Mouse (Mus musculus) stomach, embryonic 16.5 days (tissue): ENCODE measurements around the gene Dgka. TPM values are rescaled to one million over a fixed set of nuclear protein-coding genes. Genes with fewer than 3 reads are reported as not detected.
"Not testable (repeated sequence)": the region's sequence is repeated elsewhere in the genome, so short reads cannot be mapped to it uniquely, and the experiment has no call there.

Experiments used
- ATAC-seq: fragments of 200-750 bp; cut with Nextera tagmentation; 2 replicates; pipeline ENCODE4 v1.8.0; 2017; ENCODE audit warnings: moderate number of reproducible peaks, moderate TSS enrichment; ENCODE audit not compliant: insufficient read depth, low FRiP score
- H3K27ac ChIP-seq: fragments of 300-500 bp; sonication (generic); 2 replicates; pipeline ENCODE4 v1.5.1; 2014; ENCODE audit warnings: low read length
- H3K27me3 ChIP-seq: fragments of 300-500 bp; sonication (generic); 2 replicates; pipeline ENCODE4 v1.6.1; 2014; ENCODE audit warnings: low read length, control low read depth, mixed read lengths; ENCODE audit not compliant: control insufficient read depth, insufficient read depth
- H3K36me3 ChIP-seq: fragments of 300-500 bp; sonication (generic); 2 replicates; pipeline ENCODE4 v1.6.1; 2014; ENCODE audit warnings: low read length; ENCODE audit not compliant: control insufficient read depth, insufficient read depth
- H3K4me1 ChIP-seq: fragments of 300-500 bp; sonication (generic); 2 replicates; pipeline ENCODE4 v1.6.1; 2014; ENCODE audit warnings: low read length, control low read depth, mixed read lengths; ENCODE audit not compliant: control insufficient read depth, insufficient read depth
- H3K4me2 ChIP-seq: fragments of 300-500 bp; sonication (generic); 2 replicates; pipeline ENCODE4 v1.6.1; 2014; ENCODE audit warnings: low read depth, low read length, mixed read lengths
- H3K4me3 ChIP-seq: fragments of 300-500 bp; sonication (generic); replicated peaks from 2 replicates; pipeline ENCODE4 v1.5.1; 2014; ENCODE audit warnings: mild to moderate bottlenecking, low read length
- H3K9ac ChIP-seq: fragments of 300-500 bp; sonication (generic); 2 replicates; pipeline ENCODE4 v1.6.1; 2014; ENCODE audit warnings: low read length
- H3K9me3 ChIP-seq: fragments of 300-500 bp; sonication (generic); replicated peaks from 2 replicates; pipeline ENCODE4 v1.6.1; 2016; ENCODE audit warnings: low read length, control low read depth; ENCODE audit not compliant: control insufficient read depth
- WGBS: fragments of 180-500 bp; shearing (Covaris S2); extraction: QIAGEN DNeasy Blood & Tissue Kit; methylation state at CpG from one replicate; pipeline ENCODE4 v1.1.7; 2014; 5-methylcytosine and 5-hydroxymethylcytosine counted together
- polyA plus RNA-seq: library from polyadenylated mRNA; unstranded; fragments of >200 nt; fragmentation: Nextera tagmentation; extraction: Ambion mirVana; gene quantifications from 2 replicates; pipeline ENCODE4 v1.2.1, GENCODE M21; 2015

The Dgka gene
- polyA plus RNA-seq, 1 experiment from 2014 or later, result 28.2 TPM

GRCm38 (mm10) chr10:128743235-128743634 is 1.4 kb downstream of the Dgka start:
- H3K4me3 ChIP-seq, result peak overlapping the region; percentile 77
- H3K27me3 ChIP-seq, result no peaks in the 10 kb centered on the region
- peaks cover 20% of the 10 kb centered on the region for H3K4me1 ChIP-seq
- no peak for ATAC-seq
- WGBS, result 5% methylated on average over 7 of the region's 7 CpGs
- no peaks in the 10 kb centered on the region for H3K36me3 ChIP-seq
- H3K9me3 ChIP-seq, result no peaks in the 10 kb centered on the region
- peak overlapping the region; percentile 85 for H3K27ac ChIP-seq
- peak overlapping the region; percentile 91 for H3K9ac ChIP-seq
- H3K4me2 ChIP-seq, result peak overlapping the region; percentile 73

GRCm38 (mm10) chr10:128742616-128743015 is 2.0 kb downstream of the Dgka start:
- 18% methylated on average over 4 of the region's 4 CpGs for WGBS
- peak overlapping the region; percentile 85 for H3K27ac ChIP-seq
- H3K9ac ChIP-seq, result peak overlapping the region; percentile 91

GRCm38 (mm10) chr10:128740296-128740695 is 4.4 kb downstream of the Dgka start:
- no peak overlapping the region for H3K4me2 ChIP-seq
- no peaks in the 10 kb centered on the region for H3K36me3 ChIP-seq
- ATAC-seq, result no peak
- H3K4me1 ChIP-seq, result peaks cover 22% of the 10 kb centered on the region
- no peaks in the 10 kb centered on the region for H3K27me3 ChIP-seq
- no peak overlapping the region for H3K27ac ChIP-seq
- no peak overlapping the region for H3K4me3 ChIP-seq
- 53% methylated on average over 2 of the region's 2 CpGs for WGBS
- H3K9ac ChIP-seq, result no peak overlapping the region
- H3K9me3 ChIP-seq, result no peaks in the 10 kb centered on the region

More at GRCm38 (mm10) chr10:128742616-128743015, 2.0 kb downstream of the Dgka start:
- no peaks in the 10 kb centered on the region for H3K9me3 ChIP-seq
- no peaks in the 10 kb centered on the region for H3K27me3 ChIP-seq
- peak overlapping the region; percentile 73 for H3K4me2 ChIP-seq
- no peaks in the 10 kb centered on the region for H3K36me3 ChIP-seq
- ATAC-seq, result peak; percentile 39; the same call in 1 of the 2 replicates
- peak overlapping the region; percentile 77 for H3K4me3 ChIP-seq
- peaks cover 21% of the 10 kb centered on the region for H3K4me1 ChIP-seq

GRCm38 (mm10) chr10:128737435-128737834 is 7.2 kb downstream of the Dgka start:
- Histone ChIP-seq H3K27me3 (no peaks in the 10 kb centered on the region), H3K27ac (no peak overlapping the region), H3K4me1 (peaks cover 6% of the 10 kb centered on the region), H3K9ac (0 out of 2 replicates have a peak overlapping the region, but pooled peaks have one; percentile 12), H3K9me3 (0 out of 2 replicates have a peak, but pooled peaks cover 3% of the 10 kb centered on the region), H3K4me3 (no peak overlapping the region; the same call in 1 of the 2 replicates), H3K4me2 (peak overlapping the region; percentile 42), H3K36me3 (peaks cover 8% of the 10 kb centered on the region; the same call in 1 of the 2 replicates)
- peak; percentile 76 for ATAC-seq
- 7% methylated on average over 15 of the region's 15 CpGs for WGBS

- H3K36me3 ChIP-seq, result peaks cover 8% of the 10 kb centered on the region; the same call in 1 of the 2 replicates
- H3K9ac ChIP-seq, result no peak overlapping the region
- H3K4me3 ChIP-seq, result no peak overlapping the region
- H3K27me3 ChIP-seq, result no peaks in the 10 kb centered on the region
- H3K9me3 ChIP-seq, result 0 out of 2 replicates have a peak, but pooled peaks cover 3% of the 10 kb centered on the region
- no peak for ATAC-seq
- H3K27ac ChIP-seq, result no peak overlapping the region
- no peak overlapping the region for H3K4me2 ChIP-seq
- no peaks in the 10 kb centered on the region for H3K4me1 ChIP-seq
Measured at GRCm38 (mm10) chr10:128731992-128732391, 12.7 kb downstream of the Dgka start.

- no peak overlapping the region for H3K27ac ChIP-seq
- no peak overlapping the region for H3K4me3 ChIP-seq
- 0 out of 2 replicates have a peak, but pooled peaks cover 3% of the 10 kb centered on the region for H3K9me3 ChIP-seq
- WGBS, result 22% methylated on average over 10 of the region's 10 CpGs
- H3K36me3 ChIP-seq, result peaks cover 8% of the 10 kb centered on the region; the same call in 1 of the 2 replicates
- no peak overlapping the region for H3K4me2 ChIP-seq
- no peak; the same call in 1 of the 2 replicates for ATAC-seq
- H3K4me1 ChIP-seq, result no peaks in the 10 kb centered on the region
- no peaks in the 10 kb centered on the region for H3K27me3 ChIP-seq
- H3K9ac ChIP-seq, result no peak overlapping the region
Measured at GRCm38 (mm10) chr10:128731002-128731433, 13.6 kb downstream of the Dgka start.

- 81% methylated on average over 5 of the region's 5 CpGs for WGBS
- no peak overlapping the region for H3K9ac ChIP-seq
- ATAC-seq, result no peak
Measured at GRCm38 (mm10) chr10:128728059-128728458, 16.6 kb downstream of the Dgka start.

GRCm38 (mm10) chr10:128725466-128725865 is 19.2 kb downstream of the Dgka start:
- H3K9ac ChIP-seq, H3K4me2 ChIP-seq, H3K4me1 ChIP-seq, ATAC-seq, H3K27ac ChIP-seq, H3K36me3 ChIP-seq, H3K4me3 ChIP-seq, H3K27me3 ChIP-seq, H3K9me3 ChIP-seq: not testable (repeated sequence)
- 79% methylated on average over 3 of the region's 4 CpGs for WGBS

More at GRCm38 (mm10) chr10:128728059-128728458, 16.6 kb downstream of the Dgka start:
- H3K4me2 ChIP-seq, result no peak overlapping the region
- H3K4me3 ChIP-seq, result no peak overlapping the region
- 0 out of 2 replicates have a peak, but pooled peaks cover 3% of the 10 kb centered on the region for H3K9me3 ChIP-seq
- no peaks in the 10 kb centered on the region for H3K27me3 ChIP-seq
- H3K4me1 ChIP-seq, result no peaks in the 10 kb centered on the region
- peaks cover 5% of the 10 kb centered on the region; the same call in 1 of the 2 replicates for H3K36me3 ChIP-seq
- H3K27ac ChIP-seq, result no peak overlapping the region

GRCm38 (mm10) chr10:128715559-128716537 is 28.8 kb downstream of the Dgka start:
- Histone ChIP-seq H3K9ac (no peak overlapping the region), H3K27me3 (no peaks in the 10 kb centered on the region), H3K27ac (no peak overlapping the region), H3K4me3 (no peak overlapping the region), H3K4me1 (no peaks in the 10 kb centered on the region), H3K36me3 (no peaks in the 10 kb centered on the region), H3K9me3 (no peaks in the 10 kb centered on the region), H3K4me2 (no peak overlapping the region)
- peak; percentile 29; the same call in 1 of the 2 replicates for ATAC-seq
- WGBS, result 84% methylated on average over 19 of the region's 19 CpGs
